Mouse (Mus musculus) heart, embryonic 14.5 days (tissue): ENCODE data around the gene Zfp277. TPM values are rescaled to one million over a fixed set of nuclear protein-coding genes. Genes with fewer than 3 reads are reported as not detected.

Source experiments
- ATAC-seq: fragments of 200-750 bp; cut with Nextera tagmentation; 2 replicates; pipeline ENCODE4 v1.8.0; 2017; ENCODE audit warnings: low read depth, moderate TSS enrichment; ENCODE audit not compliant: insufficient number of reproducible peaks, insufficient read depth, low FRiP score
- H3K27ac ChIP-seq, 2 experiments: fragments of 200-500 bp in 1 of 2; fragments of 300-500 bp in 1 of 2; sonication (generic) in 1 of 2; replicated peaks in 1 of 2; 2 replicates each; pipeline ENCODE4 v1.5.1; 2012 to 2014; ENCODE audit warnings: low read depth in 2 of 2, low read length in 2 of 2, control low read depth in 1 of 2, mild to moderate bottlenecking in 1 of 2, mixed read lengths in 1 of 2; ENCODE audit not compliant: control insufficient read depth in 1 of 2, insufficient read depth in 1 of 2
- H3K27me3 ChIP-seq: fragments of 300-500 bp; sonication (generic); 2 replicates; pipeline ENCODE4 v1.6.1; 2014; ENCODE audit warnings: mild to moderate bottlenecking, low read length, control low read depth; ENCODE audit not compliant: control insufficient read depth, insufficient read depth
- H3K36me3 ChIP-seq: fragments of 300-500 bp; sonication (generic); 2 replicates; pipeline ENCODE4 v1.6.1; 2014; ENCODE audit warnings: mild to moderate bottlenecking, control low read depth, low read length, mixed read lengths; ENCODE audit not compliant: control insufficient read depth, insufficient read depth
- H3K4me1 ChIP-seq, 2 experiments: fragments of 200-500 bp in 1 of 2; fragments of 300-500 bp in 1 of 2; sonication (generic) in 1 of 2; 2 replicates each; pipeline ENCODE4 v1.6.1; 2012 to 2014; ENCODE audit warnings: low read length in 2 of 2, control low read depth in 1 of 2, mixed read lengths in 1 of 2; ENCODE audit not compliant: control insufficient read depth in 2 of 2, insufficient read depth in 2 of 2
- H3K4me2 ChIP-seq: fragments of 300-500 bp; sonication (generic); 2 replicates; pipeline ENCODE4 v1.6.1; 2014; ENCODE audit warnings: mild to moderate bottlenecking, low read length
- H3K4me3 ChIP-seq, 2 experiments: fragments of 200-500 bp in 1 of 2; fragments of 300-500 bp in 1 of 2; sonication (generic) in 1 of 2; 2 replicates each; pipeline ENCODE4 v1.5.1; 2012 to 2014; ENCODE audit warnings: low read length in 2 of 2, mild to moderate bottlenecking in 2 of 2, control low read depth in 1 of 2, low read depth in 1 of 2, moderate library complexity in 1 of 2; ENCODE audit not compliant: control insufficient read depth in 1 of 2, insufficient read depth in 1 of 2
- H3K9ac ChIP-seq: fragments of 300-500 bp; sonication (generic); 2 replicates; pipeline ENCODE4 v1.6.1; 2014; ENCODE audit warnings: mild to moderate bottlenecking, low read length
- H3K9me3 ChIP-seq: fragments of 300-500 bp; sonication (generic); 2 replicates; pipeline ENCODE4 v1.6.1; 2016; ENCODE audit warnings: low read length, control low read depth; ENCODE audit not compliant: control insufficient read depth
- WGBS: fragments of 180-500 bp; shearing (Covaris S2); extraction: QIAGEN DNeasy Blood & Tissue Kit; methylation state at CpG from one replicate; pipeline ENCODE4 v1.1.7; 2014; 5-methylcytosine and 5-hydroxymethylcytosine counted together
- polyA plus RNA-seq: library from polyadenylated mRNA; unstranded; fragments of >200 nt; fragmentation: Nextera tagmentation; extraction: Ambion mirVana; gene quantifications from 2 replicates; pipeline ENCODE4 v1.2.1, GENCODE M21; 2014

Zfp277 gene
- polyA plus RNA-seq, 1 experiment from 2014 or later, result 37.5 TPM

DNA sequence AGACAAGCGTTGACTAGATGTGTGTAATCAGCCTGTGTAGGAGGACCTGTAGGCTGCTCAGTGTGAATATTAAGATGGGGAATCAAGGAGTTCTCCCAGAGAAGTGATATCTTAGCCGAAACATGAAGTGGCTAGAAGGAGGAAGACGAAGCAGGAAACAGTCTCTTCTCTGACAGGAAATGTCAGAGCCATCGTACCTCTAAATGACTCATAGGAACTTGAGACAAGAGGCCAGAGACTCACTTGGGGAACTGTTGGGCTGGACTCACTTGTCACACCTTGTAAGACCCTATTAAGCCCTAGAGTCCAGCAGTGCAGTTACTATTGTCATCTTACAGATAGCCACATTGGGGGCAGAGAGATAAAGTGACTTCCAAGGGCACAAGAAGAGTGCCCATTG is 172.4 kb downstream of the Zfp277 start:
- 56% methylated on average over 4 of the region's 4 CpGs for WGBS
- no peaks in the 10 kb centered on the region for H3K4me1 ChIP-seq
- H3K4me2 ChIP-seq, result no peak overlapping the region
- H3K9me3 ChIP-seq, result no peaks in the 10 kb centered on the region
- H3K9ac ChIP-seq, result no peak overlapping the region
- ATAC-seq, result no peak
- H3K27me3 ChIP-seq, result no peaks in the 10 kb centered on the region
- H3K27ac ChIP-seq, result no peak overlapping the region
- H3K4me3 ChIP-seq, result no peak overlapping the region
- no peaks in the 10 kb centered on the region for H3K36me3 ChIP-seq

DNA sequence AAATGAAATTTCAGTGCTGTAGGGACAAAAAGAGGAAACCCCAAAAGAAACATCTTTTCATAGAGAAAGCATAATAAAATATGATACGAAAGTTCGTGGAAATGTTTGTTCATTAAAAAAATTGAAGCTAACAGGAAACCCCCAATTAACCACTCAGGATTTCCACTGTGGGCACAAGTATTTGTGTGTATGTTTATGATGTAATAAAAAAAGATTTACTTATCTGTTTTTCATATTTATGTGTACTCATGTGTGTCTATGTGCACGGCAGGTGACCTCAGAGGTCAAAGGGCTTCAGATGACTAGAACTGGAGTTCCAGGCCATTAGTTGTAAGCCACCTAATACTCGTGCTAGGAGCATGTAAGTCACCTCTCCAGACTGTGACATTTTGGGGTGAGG is 173.0 kb downstream of the Zfp277 start:
- H3K27me3 ChIP-seq, result no peaks in the 10 kb centered on the region
- H3K36me3 ChIP-seq, result no peaks in the 10 kb centered on the region
- WGBS, result 83% methylated on average over 4 of the region's 4 CpGs
- no peak for ATAC-seq
- H3K4me3 ChIP-seq, result no peak overlapping the region
- H3K4me2 ChIP-seq, result no peak overlapping the region
- H3K9ac ChIP-seq, result no peak overlapping the region
- no peaks in the 10 kb centered on the region for H3K9me3 ChIP-seq
- H3K4me1 ChIP-seq, result no peaks in the 10 kb centered on the region
- no peak overlapping the region for H3K27ac ChIP-seq

DNA sequence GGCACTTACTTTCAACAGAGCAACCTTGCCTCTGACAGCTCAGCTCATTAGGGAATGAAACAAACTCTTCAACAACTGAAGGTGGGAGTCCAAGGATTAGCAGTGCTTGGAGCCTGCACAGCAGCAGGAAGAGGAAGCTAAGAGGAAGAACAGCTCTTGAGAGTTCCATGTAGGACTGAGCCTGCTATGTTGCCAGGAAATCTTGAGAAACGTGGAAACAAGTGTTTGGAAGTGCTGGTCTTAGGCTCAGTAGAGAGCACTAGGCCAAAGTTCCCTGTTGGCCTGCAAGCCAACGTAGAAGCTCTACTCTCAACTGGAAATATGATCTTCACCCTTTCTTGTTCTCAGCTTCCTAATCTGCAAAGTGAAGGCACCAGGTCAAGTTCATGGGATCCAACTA is 177.4 kb downstream of the Zfp277 start:
- 75% methylated on average over 2 of the region's 2 CpGs for WGBS
- Histone ChIP-seq H3K27me3 (no peaks in the 10 kb centered on the region), H3K36me3 (no peaks in the 10 kb centered on the region), H3K4me3 (no peak overlapping the region), H3K4me1 (no peaks in the 10 kb centered on the region), H3K9ac (no peak overlapping the region), H3K9me3 (no peaks in the 10 kb centered on the region), H3K27ac (no peak overlapping the region), H3K4me2 (no peak overlapping the region)
- no peak for ATAC-seq

Other genes starting within 250 kb of the Zfp277 start
- 39.3 and 41.1 TPM in 2 replicates for gene Lsmem1, start 246.4 kb downstream of the Zfp277 start, polyA plus RNA-seq
- gene Ifrd1, start 197.4 kb downstream of the Zfp277 start, polyA plus RNA-seq, result 93.7 and 95.7 TPM in 2 replicates
- 8.5 and 9.6 TPM in 2 replicates for gene Dock4, start 50 bp upstream of the Zfp277 start, polyA plus RNA-seq